Comparison of ENCODE assay signal across 14 mouse cellular contexts in the genomic region with DNA sequence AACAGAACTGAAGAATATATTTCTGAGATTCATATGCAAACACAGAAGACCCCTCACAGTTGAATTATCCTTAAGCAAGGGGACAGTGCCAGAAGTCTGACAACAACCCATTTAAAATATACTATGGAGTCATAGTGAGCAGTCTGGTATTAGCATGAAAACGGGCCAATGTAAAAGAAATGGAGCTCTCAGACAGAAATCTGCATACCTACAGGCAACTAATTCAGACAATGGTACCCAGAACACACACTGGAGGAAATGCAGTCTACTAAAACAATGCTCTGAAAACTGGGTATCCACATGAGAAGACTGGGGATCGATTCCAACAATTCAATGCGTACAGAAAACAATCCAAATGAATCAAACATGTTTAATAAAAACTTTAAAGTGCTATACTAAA.
"Had no signal": no experiment of that assay in that cellular context is flagged by ENCODE, and none has a peak within 500 bp of the region (broad histone marks: within the 10 kb centered on the region; RNA-seq: fewer than 3 reads in every experiment).

No protein-coding gene starts in this region.

- H3K27ac ChIP-seq: lung, embryonic 15.5 days; macrophage; midbrain, embryonic 13.5 days; midbrain, embryonic 15.5 days; neural tube, embryonic 12.5 days; stomach, embryonic 15.5 days; stomach, postnatal 0 days had no signal

- H3K27me3 ChIP-seq: lung, embryonic 15.5 days; megakaryocyte, embryonic 14.5 days; midbrain, embryonic 13.5 days; midbrain, embryonic 15.5 days; neural tube, embryonic 12.5 days; stomach, embryonic 15.5 days had no signal

- H3K36me3 ChIP-seq: lung, embryonic 15.5 days; midbrain, embryonic 13.5 days; midbrain, embryonic 15.5 days; neural tube, embryonic 12.5 days; stomach, embryonic 15.5 days had no signal

- H3K4me1 ChIP-seq: lung, embryonic 15.5 days; megakaryocyte, embryonic 14.5 days; midbrain, embryonic 13.5 days; midbrain, embryonic 15.5 days; neural tube, embryonic 12.5 days; stomach, embryonic 15.5 days had no signal

- H3K4me3 ChIP-seq: lung, embryonic 15.5 days; megakaryocyte, embryonic 14.5 days; midbrain, embryonic 13.5 days; midbrain, embryonic 15.5 days; neural tube, embryonic 12.5 days; stomach, embryonic 15.5 days had no signal

- DNase-seq: lung, adult 2 months; lung, postnatal 14 days; lung, postnatal 36 days; right cerebral cortex, postnatal 14 days; thymus, postnatal 14 days; thymus, postnatal 36 days had no signal
